In genomic region chr15:31252590-31253311, GRCm38 (mm10) we compare ENCODE assay signal across 24 mouse cellular contexts. TPM values are rescaled to one million over a fixed set of nuclear protein-coding genes. Genes with fewer than 3 reads are reported as not detected.
A peak's percentile ranks its signal among the peaks of the same experiment; 100 is the strongest.
DNase-seq lines count a peak whose midpoint lies in the region; ATAC-seq and TF ChIP-seq lines count a peak whose summit lies in the region.
"Had no signal": no experiment of that assay in that cellular context is flagged by ENCODE, and none has a peak within 500 bp of the region (broad histone marks: within the 10 kb centered on the region; RNA-seq: fewer than 3 reads in every experiment).

No protein-coding gene starts in this region.

- no peak overlapping the region for H3K4me2 ChIP-seq in heart, embryonic 12.5 days
- peak overlapping the region; percentile 13; the same call in 1 of the 2 replicates for H3K4me2 ChIP-seq in liver, embryonic 12.5 days
- H3K4me2 ChIP-seq: forebrain, embryonic 12.5 days; limb, embryonic 13.5 days; neural tube, embryonic 15.5 days had no signal

- 43% methylated on average over 16 of the region's 16 CpGs for WGBS in heart, embryonic 12.5 days
- WGBS in heart, adult 2 months = 63% methylated on average over 16 of the region's 16 CpGs
- 43% methylated on average over 16 of the region's 16 CpGs for WGBS in liver, embryonic 12.5 days (ENCODE audit: insufficient replicate concordance)

- peaks cover 41% of the 10 kb centered on the region for H3K4me1 ChIP-seq in heart, embryonic 12.5 days (replicated peaks)
- H3K4me1 ChIP-seq in heart, adult 2 months (ENCODE audit: control insufficient read depth, insufficient read depth, low read length) = peaks cover 4% of the 10 kb centered on the region; the same call in 1 of the 2 replicates
- peaks cover 47% of the 10 kb centered on the region for H3K4me1 ChIP-seq in liver, embryonic 12.5 days

- no peak overlapping the region for H3K9ac ChIP-seq in heart, embryonic 12.5 days
- no peak overlapping the region for H3K9ac ChIP-seq in heart, adult 2 months (ENCODE audit: low read depth, low read length)
- H3K9ac ChIP-seq in liver, embryonic 12.5 days = peak overlapping the region; percentile 23; the same call in 1 of the 2 replicates
- H3K9ac ChIP-seq: forebrain, embryonic 12.5 days; limb, embryonic 13.5 days; neural tube, embryonic 15.5 days had no signal

- H3K79me2 ChIP-seq in heart, adult 2 months (replicated peaks; ENCODE audit: control insufficient read depth, insufficient read depth, low read length) = no peaks in the 10 kb centered on the region

- TF ChIP-seq EP300 in heart, adult 2 months (IDR thresholded peaks at IDR 0.05; ENCODE audit: insufficient read depth, low read depth, low read length) = no peak

- no peaks in the 10 kb centered on the region for H3K36me3 ChIP-seq in heart, embryonic 12.5 days
- no peaks in the 10 kb centered on the region for H3K36me3 ChIP-seq in heart, adult 2 months (ENCODE audit: control insufficient read depth, insufficient read depth, low read length)
- 0 out of 2 replicates have a peak, but pooled peaks cover 6% of the 10 kb centered on the region for H3K36me3 ChIP-seq in liver, embryonic 12.5 days
- H3K36me3 ChIP-seq: forebrain, embryonic 12.5 days; heart, embryonic 10.5 days; hindbrain, embryonic 10.5 days; limb, embryonic 13.5 days; neural tube, embryonic 15.5 days had no signal

- no peak for TF ChIP-seq CTCF in heart, adult 2 months (IDR thresholded peaks at IDR 0.05)
- no peak for TF ChIP-seq CTCF in brain, embryonic 14.5 days (IDR thresholded peaks at IDR 0.05; ENCODE audit: borderline replicate concordance, extremely low read depth, insufficient read depth, insufficient read length)

- H3K4me3 ChIP-seq in heart, embryonic 12.5 days = no peak overlapping the region
- no peak overlapping the region for H3K4me3 ChIP-seq in heart, adult 2 months
- no peak overlapping the region for H3K4me3 ChIP-seq in liver, embryonic 12.5 days
- H3K4me3 ChIP-seq: forebrain, embryonic 12.5 days; heart, embryonic 10.5 days; hindbrain, embryonic 10.5 days; limb, embryonic 13.5 days; neural tube, embryonic 15.5 days had no signal

- intact Hi-C loops in heart, adult 2 months (cut with DNase I) = no loop called here

- TF ChIP-seq POLR2A in heart, adult 2 months (IDR thresholded peaks at IDR 0.05; ENCODE audit: insufficient read depth, low read depth, low read length) = no peak
- no peak for TF ChIP-seq POLR2A in brain, embryonic 14.5 days (IDR thresholded peaks at IDR 0.05; ENCODE audit: borderline replicate concordance, extremely low read depth, insufficient read depth, insufficient read length, poor library complexity, severe bottlenecking)

- DNase-seq in heart, adult 2 months = no peak
- peak; percentile 33 for DNase-seq in brain, embryonic 14.5 days (ENCODE audit: low read depth)
- no peak for DNase-seq in adrenal gland, adult (ENCODE audit: inconsistent age in 2 of 2, low spot score in 1 of 2)
- no peak for DNase-seq in lung, postnatal 10 days
- no peak for DNase-seq in layer of hippocampus, adult 11-12 months (ENCODE audit: low spot score)
- DNase-seq: adrenal gland, postnatal 10 days; cerebellum, adult 11 months; cerebellum, adult 9-11 months; gastrocnemius, postnatal 36 days; heart, postnatal 10 days; kidney, adult 9 months; kidney, postnatal 25 days; right cerebral cortex, postnatal 25 days had no signal

- no peaks in the 10 kb centered on the region for H3K9me3 ChIP-seq in heart, embryonic 12.5 days (replicated peaks)
- no peaks in the 10 kb centered on the region for H3K9me3 ChIP-seq in liver, embryonic 12.5 days (replicated peaks)
- H3K9me3 ChIP-seq: forebrain, embryonic 12.5 days; heart, embryonic 10.5 days; hindbrain, embryonic 10.5 days; limb, embryonic 13.5 days; neural tube, embryonic 15.5 days had no signal

- no peaks in the 10 kb centered on the region for H3K27me3 ChIP-seq in heart, embryonic 12.5 days (replicated peaks)
- no peaks in the 10 kb centered on the region for H3K27me3 ChIP-seq in heart, adult 2 months (ENCODE audit: control insufficient read depth, insufficient read depth, low read length)
- no peaks in the 10 kb centered on the region for H3K27me3 ChIP-seq in liver, embryonic 12.5 days (replicated peaks)
- H3K27me3 ChIP-seq: forebrain, embryonic 12.5 days; limb, embryonic 13.5 days; neural tube, embryonic 15.5 days had no signal

- no peak for ATAC-seq in heart, embryonic 12.5 days (ENCODE audit: insufficient number of reproducible peaks, low FRiP score)
- peak; percentile 62 for ATAC-seq in liver, embryonic 12.5 days
- peak; percentile 16 for ATAC-seq in megakaryocyte progenitor cell, adult 5-6 weeks (replicated peaks; ENCODE audit: poor library complexity)
- ATAC-seq: activated CD4-positive, CD25-positive, alpha-beta regulatory T cell, adult 4 months; intestine, embryonic 16.5 days had no signal

- 0 out of 2 replicates have a peak overlapping the region, but pooled peaks have one; percentile 24 for H3K27ac ChIP-seq in heart, embryonic 12.5 days (ENCODE audit: poor library complexity, severe bottlenecking)
- no peak overlapping the region for H3K27ac ChIP-seq in heart, adult 2 months
- no peak overlapping the region; the same call in 1 of the 2 replicates for H3K27ac ChIP-seq in liver, embryonic 12.5 days
- H3K27ac ChIP-seq: forebrain, embryonic 12.5 days; hindbrain, embryonic 10.5 days; hindbrain, postnatal 0 days; limb, embryonic 13.5 days; neural tube, embryonic 15.5 days had no signal

RNA-seq across cellular contexts. Expression of gene Dap, which starts 28.6 kb away (rescaled TPM):
- 51.6 and 59.1 TPM in 2 replicates for polyA plus RNA-seq in heart, embryonic 12.5 days (2016; fragmentation: Nextera tagmentation; extraction: Ambion mirVana)
- total RNA-seq in heart, adult 2 months (2021) = 10 to 100 TPM; 17.7 to 27.0 TPM
- polyA plus RNA-seq in heart, adult 2 months (2012; rRNA removed) = 15.4 and 18.8 TPM in 2 replicates
- polyA plus RNA-seq in brain, embryonic 14.5 days (2012; rRNA removed) = 16.6 and 24.4 TPM in 2 replicates
- polyA plus RNA-seq in liver, embryonic 12.5 days (2016; fragmentation: Nextera tagmentation; extraction: Ambion mirVana) = 43.3 and 44.3 TPM in 2 replicates
- total RNA-seq in megakaryocyte progenitor cell, adult 5-6 weeks (2015) = 98.8 and 118 TPM in 2 replicates
- total RNA-seq in megakaryocyte progenitor cell, adult 5-6 weeks (2017) = 82.2 and 87.6 TPM in 2 replicates
